Mouse (Mus musculus) cerebellum, adult 2 months (tissue): ENCODE measurements around the gene Ndufa13. TPM values are rescaled to one million over a fixed set of nuclear protein-coding genes. Genes with fewer than 3 reads are reported as not detected.

Experiments
- DNase-seq, 2 experiments: peaks; one replicate each; pipeline ENCODE4 v3.0.0; 2021
- H3K27ac ChIP-seq: fragments of 200-500 bp; 2 replicates; pipeline ENCODE4 v1.5.1; 2012; ENCODE audit warnings: low read length, control low read depth, inconsistent platforms; ENCODE audit not compliant: insufficient read depth
- H3K27me3 ChIP-seq: fragments of 200-500 bp; 2 replicates; pipeline ENCODE4 v1.6.1; 2012; ENCODE audit warnings: inconsistent platforms, mild to moderate bottlenecking, low read length, moderate library complexity; ENCODE audit not compliant: control insufficient read depth, insufficient read depth
- H3K4me1 ChIP-seq: fragments of 200-500 bp; 2 replicates; pipeline ENCODE4 v1.6.1; 2011; ENCODE audit warnings: low read length; ENCODE audit not compliant: control insufficient read depth, insufficient read depth
- H3K4me3 ChIP-seq: fragments of 200-500 bp; replicated peaks from 2 replicates; pipeline ENCODE3; 2011; ENCODE audit warnings: mild to moderate bottlenecking, low read depth, low read length, control low read depth; ENCODE audit not compliant: insufficient read depth
- CTCF ChIP-seq: fragments of 200-500 bp; IDR thresholded peaks from 2 replicates; pipeline ENCODE4 v1.5.1; 2011; ENCODE audit warnings: low read depth, mild to moderate bottlenecking, control low read depth, low read length, moderate library complexity, borderline replicate concordance; ENCODE audit not compliant: insufficient read depth
- POLR2A ChIP-seq: fragments of 200-500 bp; IDR thresholded peaks from 2 replicates; pipeline ENCODE4 v1.6.1; 2011; ENCODE audit warnings: low read length, control low read depth, borderline replicate concordance; ENCODE audit not compliant: insufficient read depth
- WGBS: fragments of 180-500 bp; shearing (Covaris S2); methylation state at CpG from one replicate; pipeline ENCODE4 v1.1.7; 2018; 5-methylcytosine and 5-hydroxymethylcytosine counted together
- polyA plus RNA-seq: library from polyadenylated mRNA; depleted of rRNA; stranded (reverse); fragments of >200 nt; gene quantifications from 2 replicates; pipeline ENCODE4 v1.2.3, GENCODE M21; 2012

Ndufa13 gene
- polyA plus RNA-seq, 1 experiment: 239 TPM

GRCm38 (mm10) chr8:69876967-69877366, 25.4 kb downstream of the Ndufa13 start:
- H3K27me3 ChIP-seq: no peaks in the 10 kb centered on the region; the same call in 1 of the 2 replicates
- no peak for DNase-seq
- TF ChIP-seq CTCF (no peak), POLR2A (no peak)
- no peak overlapping the region for H3K27ac ChIP-seq
- peaks cover 8% of the 10 kb centered on the region for H3K4me1 ChIP-seq
- no peak overlapping the region for H3K4me3 ChIP-seq
- WGBS: 68% methylated on average over 10 of the region's 10 CpGs

GRCm38 (mm10) chr8:69876097-69876496, 26.3 kb downstream of the Ndufa13 start:
- 46% methylated on average over 10 of the region's 10 CpGs for WGBS
- no peak overlapping the region for H3K27ac ChIP-seq
- no peak for DNase-seq
- H3K27me3 ChIP-seq: no peaks in the 10 kb centered on the region; the same call in 1 of the 2 replicates
- TF ChIP-seq CTCF: no peak
- no peak for TF ChIP-seq POLR2A
- H3K4me1 ChIP-seq: peaks cover 16% of the 10 kb centered on the region
- H3K4me3 ChIP-seq: no peak overlapping the region

GRCm38 (mm10) chr8:69874654-69875053, 27.7 kb downstream of the Ndufa13 start:
- no peak for DNase-seq
- TF ChIP-seq CTCF: no peak
- TF ChIP-seq POLR2A: no peak
- Histone ChIP-seq H3K27me3 (no peaks in the 10 kb centered on the region), H3K4me1 (peaks cover 31% of the 10 kb centered on the region), H3K27ac (no peak overlapping the region), H3K4me3 (no peak overlapping the region)
- WGBS: 80% methylated on average over 13 of the region's 13 CpGs

GRCm38 (mm10) chr8:69874155-69874554, 28.2 kb downstream of the Ndufa13 start:
- WGBS: 16% methylated on average over 9 of the region's 9 CpGs
- H3K27me3 ChIP-seq: no peaks in the 10 kb centered on the region
- peaks cover 32% of the 10 kb centered on the region for H3K4me1 ChIP-seq
- TF ChIP-seq CTCF (peak; percentile 79), POLR2A (no peak)
- DNase-seq: peak; percentile 56 to 77
- no peak overlapping the region for H3K4me3 ChIP-seq
- no peak overlapping the region for H3K27ac ChIP-seq

GRCm38 (mm10) chr8:69870907-69871306, 31.5 kb downstream of the Ndufa13 start:
- peak in 1 of 2 experiments; percentile 43 for DNase-seq
- Histone ChIP-seq H3K27ac (no peak overlapping the region), H3K4me3 (no peak overlapping the region), H3K27me3 (no peaks in the 10 kb centered on the region), H3K4me1 (peaks cover 32% of the 10 kb centered on the region)
- WGBS: 41% methylated on average over 6 of the region's 6 CpGs
- TF ChIP-seq POLR2A (no peak), CTCF (no peak)

- Histone ChIP-seq H3K4me1 (peaks cover 32% of the 10 kb centered on the region), H3K27me3 (no peaks in the 10 kb centered on the region), H3K27ac (no peak overlapping the region), H3K4me3 (no peak overlapping the region)
- TF ChIP-seq CTCF (no peak), POLR2A (no peak)
- peak; percentile 63 to 74 for DNase-seq
- WGBS: 38% methylated on average over 11 of the region's 11 CpGs
These were observed 32.2 kb downstream of the Ndufa13 start for GRCm38 (mm10) chr8:69870003-69870765.

- TF ChIP-seq CTCF: no peak
- no peak for TF ChIP-seq POLR2A
- H3K4me3 ChIP-seq: no peak overlapping the region
- H3K27me3 ChIP-seq: no peaks in the 10 kb centered on the region
- no peak for DNase-seq
- H3K27ac ChIP-seq: no peak overlapping the region
- peaks cover 40% of the 10 kb centered on the region for H3K4me1 ChIP-seq
- WGBS: 89% methylated on average over 5 of the region's 5 CpGs
These were observed 34.5 kb downstream of the Ndufa13 start for GRCm38 (mm10) chr8:69867696-69868326.

DNA sequence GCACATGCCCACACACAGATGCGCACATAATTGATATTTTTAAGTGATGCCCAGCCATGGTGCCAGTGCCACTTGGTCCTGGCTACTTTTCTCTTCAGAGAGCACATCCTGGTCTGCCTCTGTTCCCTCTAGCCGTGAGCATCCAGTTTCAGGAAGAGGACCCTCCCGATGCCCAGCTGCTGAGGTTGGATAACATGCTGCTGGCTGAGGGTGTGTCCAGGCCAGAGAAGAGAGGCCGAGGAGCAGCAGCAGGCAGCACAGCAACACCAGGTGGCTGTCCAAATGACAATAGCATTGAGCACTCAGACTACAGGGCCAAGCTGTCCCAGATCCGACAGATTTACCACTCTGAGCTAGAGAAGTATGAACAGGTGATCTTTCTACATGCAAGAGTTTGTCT, 38.2 kb downstream of the Ndufa13 start:
- WGBS: 50% methylated on average over 5 of the region's 5 CpGs
- peaks cover 11% of the 10 kb centered on the region for H3K4me1 ChIP-seq
- no peak for DNase-seq
- H3K27me3 ChIP-seq: no peaks in the 10 kb centered on the region
- TF ChIP-seq CTCF: no peak
- no peak for TF ChIP-seq POLR2A
- H3K27ac ChIP-seq: no peak overlapping the region
- no peak overlapping the region for H3K4me3 ChIP-seq
